Comparison of ENCODE assay signal across 8 mouse cellular contexts in genomic region chr10:127643553-127644238, GRCm38 (mm10). TPM values are rescaled to one million over a fixed set of nuclear protein-coding genes. Genes with fewer than 3 reads are reported as not detected.
DNase-seq lines count a peak whose midpoint lies in the region; ATAC-seq and TF ChIP-seq lines count a peak whose summit lies in the region.

No protein-coding gene starts in this region.

- DNase-seq in cerebellum, adult 2 months: peak in 1 of 2 experiments; percentile 39
- DNase-seq in cerebellum, adult 11 months: no peak
- peak; percentile 50 for DNase-seq in brain, embryonic 14.5 days (ENCODE audit: low read depth)
- DNase-seq in hindbrain, embryonic 10.5 days (ENCODE audit: low spot score): peak; percentile 59
- DNase-seq in splenic B cell, adult 2 months (ENCODE audit: low read depth, low spot score): peak; percentile 87

- WGBS in cerebellum, adult 2 months: 22% methylated on average over 25 of the region's 25 CpGs
- WGBS in forebrain, embryonic 15.5 days: 2% methylated on average over 25 of the region's 25 CpGs
- under 1% methylated on average over 25 of the region's 25 CpGs for WGBS in hindbrain, embryonic 10.5 days
- WGBS in limb, embryonic 13.5 days: 2% methylated on average over 25 of the region's 25 CpGs
- 1% methylated on average over 25 of the region's 25 CpGs for WGBS in midbrain, embryonic 13.5 days

- H3K4me2 ChIP-seq in forebrain, embryonic 15.5 days (replicated peaks): peak overlapping the region; percentile 48
- peak overlapping the region; percentile 79 for H3K4me2 ChIP-seq in limb, embryonic 13.5 days (replicated peaks)
- H3K4me2 ChIP-seq in midbrain, embryonic 13.5 days (replicated peaks): peak overlapping the region; percentile 54

- H3K36me3 ChIP-seq in forebrain, embryonic 15.5 days: no peaks in the 10 kb centered on the region
- no peaks in the 10 kb centered on the region for H3K36me3 ChIP-seq in hindbrain, embryonic 10.5 days
- H3K36me3 ChIP-seq in limb, embryonic 13.5 days: no peaks in the 10 kb centered on the region
- H3K36me3 ChIP-seq in midbrain, embryonic 13.5 days: no peaks in the 10 kb centered on the region
- H3K36me3 ChIP-seq in splenic B cell, adult 2 months (ENCODE audit: control insufficient read depth, insufficient read depth, low read length, poor library complexity, severe bottlenecking): peaks cover 6% of the 10 kb centered on the region; the same call in 1 of the 2 replicates

- H3K27ac ChIP-seq in cerebellum, adult 2 months (ENCODE audit: insufficient read depth, low read length): no peak overlapping the region
- 0 out of 2 replicates have a peak overlapping the region, but pooled peaks have one; percentile 31 for H3K27ac ChIP-seq in forebrain, embryonic 15.5 days (replicated peaks)
- peak overlapping the region; percentile 83 for H3K27ac ChIP-seq in hindbrain, embryonic 10.5 days
- H3K27ac ChIP-seq in limb, embryonic 13.5 days: peak overlapping the region; percentile 74; the same call in 1 of the 2 replicates
- no peak overlapping the region for H3K27ac ChIP-seq in midbrain, embryonic 13.5 days

- H3K9me3 ChIP-seq in forebrain, embryonic 15.5 days: no peaks in the 10 kb centered on the region
- no peaks in the 10 kb centered on the region for H3K9me3 ChIP-seq in hindbrain, embryonic 10.5 days
- no peaks in the 10 kb centered on the region for H3K9me3 ChIP-seq in limb, embryonic 13.5 days
- no peaks in the 10 kb centered on the region for H3K9me3 ChIP-seq in midbrain, embryonic 13.5 days

- H3K4me3 ChIP-seq in cerebellum, adult 2 months (replicated peaks; ENCODE audit: insufficient read depth, low read depth, low read length): peak overlapping the region; percentile 51
- H3K4me3 ChIP-seq in forebrain, embryonic 15.5 days: peak overlapping the region; percentile 34
- H3K4me3 ChIP-seq in hindbrain, embryonic 10.5 days: peak overlapping the region; percentile 49
- H3K4me3 ChIP-seq in limb, embryonic 13.5 days: peak overlapping the region; percentile 51
- peak overlapping the region; percentile 33 for H3K4me3 ChIP-seq in midbrain, embryonic 13.5 days (replicated peaks)

- peaks cover 3% of the 10 kb centered on the region; the same call in 1 of the 2 replicates for H3K4me1 ChIP-seq in cerebellum, adult 2 months (ENCODE audit: control insufficient read depth, insufficient read depth, low read length)
- H3K4me1 ChIP-seq in forebrain, embryonic 15.5 days: peaks cover 17% of the 10 kb centered on the region
- H3K4me1 ChIP-seq in hindbrain, embryonic 10.5 days (replicated peaks): peaks cover 27% of the 10 kb centered on the region
- peaks cover 27% of the 10 kb centered on the region for H3K4me1 ChIP-seq in limb, embryonic 13.5 days
- H3K4me1 ChIP-seq in midbrain, embryonic 13.5 days (replicated peaks): peaks cover 24% of the 10 kb centered on the region

- TF ChIP-seq CTCF in cerebellum, adult 2 months (IDR thresholded peaks at IDR 0.05; ENCODE audit: borderline replicate concordance, insufficient read depth, low read depth, low read length): no peak
- no peak for TF ChIP-seq CTCF in brain, embryonic 14.5 days (IDR thresholded peaks at IDR 0.05; ENCODE audit: borderline replicate concordance, extremely low read depth, insufficient read depth, insufficient read length)

- peak; percentile 39; the same call in 1 of the 2 replicates for ATAC-seq in forebrain, embryonic 15.5 days (replicated peaks)
- peak; percentile 29; the same call in 1 of the 2 replicates for ATAC-seq in limb, embryonic 13.5 days (ENCODE audit: low FRiP score, low read depth)
- peak; percentile 40; the same call in 1 of the 2 replicates for ATAC-seq in midbrain, embryonic 13.5 days

- no peaks in the 10 kb centered on the region for H3K27me3 ChIP-seq in cerebellum, adult 2 months (ENCODE audit: control insufficient read depth, insufficient read depth, low read length)
- peaks cover 24% of the 10 kb centered on the region for H3K27me3 ChIP-seq in forebrain, embryonic 15.5 days
- H3K27me3 ChIP-seq in hindbrain, embryonic 10.5 days (ENCODE audit: insufficient read depth, poor library complexity, severe bottlenecking): peaks cover 36% of the 10 kb centered on the region
- no peaks in the 10 kb centered on the region for H3K27me3 ChIP-seq in limb, embryonic 13.5 days
- H3K27me3 ChIP-seq in midbrain, embryonic 13.5 days: peaks cover 48% of the 10 kb centered on the region
- H3K27me3 ChIP-seq in splenic B cell, adult 2 months (ENCODE audit: control insufficient read depth, insufficient read depth, low read length, poor library complexity, severe bottlenecking): no peaks in the 10 kb centered on the region

- 0 out of 2 replicates have a peak overlapping the region, but pooled peaks have one; percentile 3 for H3K9ac ChIP-seq in forebrain, embryonic 15.5 days (replicated peaks)
- peak overlapping the region; percentile 67 for H3K9ac ChIP-seq in limb, embryonic 13.5 days
- H3K9ac ChIP-seq in midbrain, embryonic 13.5 days (replicated peaks): peak overlapping the region; percentile 41

- no peak for TF ChIP-seq POLR2A in cerebellum, adult 2 months (IDR thresholded peaks at IDR 0.05; ENCODE audit: borderline replicate concordance, insufficient read depth, low read length)
- TF ChIP-seq POLR2A in brain, embryonic 14.5 days (IDR thresholded peaks at IDR 0.05; ENCODE audit: borderline replicate concordance, extremely low read depth, insufficient read depth, insufficient read length, poor library complexity, severe bottlenecking): no peak

RNA-seq across cellular contexts. Expression of gene Stat6, which starts 0.9 kb away (rescaled TPM):
- 8.7 TPM in 2 replicates for polyA plus RNA-seq in cerebellum, adult 2 months (2012; rRNA removed)
- 5.7 and 7.4 TPM in 2 replicates for polyA plus RNA-seq in brain, embryonic 14.5 days (2012; rRNA removed)
- polyA plus RNA-seq in forebrain, embryonic 15.5 days (2015; fragmentation: Nextera tagmentation; extraction: Ambion mirVana): 3.4 and 3.7 TPM in 2 replicates
- polyA plus RNA-seq in hindbrain, embryonic 10.5 days (2016; fragmentation: Nextera tagmentation; extraction: Ambion mirVana): 8.9 and 9.5 TPM in 2 replicates
- polyA plus RNA-seq in limb, embryonic 13.5 days (2015; fragmentation: Nextera tagmentation; extraction: Ambion mirVana): 14.3 and 15.0 TPM in 2 replicates
- 3.8 and 4.3 TPM in 2 replicates for polyA plus RNA-seq in midbrain, embryonic 13.5 days (2015; fragmentation: Nextera tagmentation; extraction: Ambion mirVana)

RNA-seq across cellular contexts. Expression of gene Lrp1, which starts 22.7 kb away (rescaled TPM):
- 346 and 366 TPM in 2 replicates for polyA plus RNA-seq in cerebellum, adult 2 months (2012; rRNA removed)
- polyA plus RNA-seq in brain, embryonic 14.5 days (2012; rRNA removed): 155 and 269 TPM in 2 replicates
- 93.1 and 95.7 TPM in 2 replicates for polyA plus RNA-seq in forebrain, embryonic 15.5 days (2015; fragmentation: Nextera tagmentation; extraction: Ambion mirVana)
- polyA plus RNA-seq in hindbrain, embryonic 10.5 days (2016; fragmentation: Nextera tagmentation; extraction: Ambion mirVana): 55.7 and 71.7 TPM in 2 replicates
- polyA plus RNA-seq in limb, embryonic 13.5 days (2015; fragmentation: Nextera tagmentation; extraction: Ambion mirVana): 123 and 127 TPM in 2 replicates
- 98.2 and 99.4 TPM in 2 replicates for polyA plus RNA-seq in midbrain, embryonic 13.5 days (2015; fragmentation: Nextera tagmentation; extraction: Ambion mirVana)

RNA-seq across cellular contexts. Expression of gene Nemp1, which starts 23.0 kb away (rescaled TPM):
- 6.7 and 9.0 TPM in 2 replicates for polyA plus RNA-seq in cerebellum, adult 2 months (2012; rRNA removed)
- 6.4 and 10.7 TPM in 2 replicates for polyA plus RNA-seq in brain, embryonic 14.5 days (2012; rRNA removed)
- polyA plus RNA-seq in forebrain, embryonic 15.5 days (2015; fragmentation: Nextera tagmentation; extraction: Ambion mirVana): 4.8 and 5.8 TPM in 2 replicates
- polyA plus RNA-seq in hindbrain, embryonic 10.5 days (2016; fragmentation: Nextera tagmentation; extraction: Ambion mirVana): 7.7 and 10.2 TPM in 2 replicates
- 9.3 and 9.9 TPM in 2 replicates for polyA plus RNA-seq in limb, embryonic 13.5 days (2015; fragmentation: Nextera tagmentation; extraction: Ambion mirVana)
- 4.6 and 4.8 TPM in 2 replicates for polyA plus RNA-seq in midbrain, embryonic 13.5 days (2015; fragmentation: Nextera tagmentation; extraction: Ambion mirVana)

RNA-seq across cellular contexts. Expression of gene Nab2, which starts 24.7 kb away (rescaled TPM):
- polyA plus RNA-seq in cerebellum, adult 2 months (2012; rRNA removed): 59.2 and 69.9 TPM in 2 replicates
- 7.4 and 8.0 TPM in 2 replicates for polyA plus RNA-seq in brain, embryonic 14.5 days (2012; rRNA removed)
- polyA plus RNA-seq in forebrain, embryonic 15.5 days (2015; fragmentation: Nextera tagmentation; extraction: Ambion mirVana): 2.9 and 3.9 TPM in 2 replicates
- polyA plus RNA-seq in hindbrain, embryonic 10.5 days (2016; fragmentation: Nextera tagmentation; extraction: Ambion mirVana): 6.6 and 6.8 TPM in 2 replicates
- polyA plus RNA-seq in limb, embryonic 13.5 days (2015; fragmentation: Nextera tagmentation; extraction: Ambion mirVana): 18.1 and 18.5 TPM in 2 replicates
- polyA plus RNA-seq in midbrain, embryonic 13.5 days (2015; fragmentation: Nextera tagmentation; extraction: Ambion mirVana): 1.2 and 1.8 TPM in 2 replicates

Comparison
In these comparisons a context has a peak if more than half of its experiments do, and no peak if none do; other contexts are left out.
1. H3K27ac ChIP-seq: peak in forebrain, embryonic 15.5 days (single experiment), hindbrain, embryonic 10.5 days (single experiment) and limb, embryonic 13.5 days (single experiment); none in cerebellum, adult 2 months (single experiment) and midbrain, embryonic 13.5 days (single experiment).
2. H3K9ac ChIP-seq: peak in every context shown above with its lines; median percentile 67 in limb, embryonic 13.5 days; 41 in midbrain, embryonic 13.5 days; 3 in forebrain, embryonic 15.5 days.
3. Peak in every context shown above with its lines, with median percentiles within 50 percentile points of each other: H3K4me3 ChIP-seq, ATAC-seq and H3K4me2 ChIP-seq.